Mouse (Mus musculus): ENCODE results near the gene Trim41.
A peak's percentile ranks its signal among the peaks of the same experiment; 100 is the strongest.

Trim41 gene

GRCm38 (mm10) chr11:48789973-48790823 is 27.0 kb downstream of the Trim41 start:
- peak; percentile 89 for DNase-seq (ENCODE audit: low spot score)

GRCm38 (mm10) chr11:48789215-48789614 is 27.9 kb downstream of the Trim41 start:
- DNase-seq (ENCODE audit: low spot score), result no peak

- peak; percentile 83 for DNase-seq (ENCODE audit: low spot score)
Measured at GRCm38 (mm10) chr11:48788311-48789089, 28.7 kb downstream of the Trim41 start.

GRCm38 (mm10) chr11:48787455-48788211 is 29.5 kb downstream of the Trim41 start:
- no peak for DNase-seq (ENCODE audit: low spot score)

GRCm38 (mm10) chr11:48782243-48782642 is 34.9 kb downstream of the Trim41 start:
- DNase-seq (ENCODE audit: low spot score), result no peak

GRCm38 (mm10) chr11:48779450-48779849 is 37.7 kb downstream of the Trim41 start:
- peak; percentile 31 for DNase-seq (ENCODE audit: low spot score)

GRCm38 (mm10) chr11:48777303-48777702 is 39.9 kb downstream of the Trim41 start:
- DNase-seq (ENCODE audit: low spot score), result no peak

- DNase-seq (ENCODE audit: low spot score), result no peak
Measured at GRCm38 (mm10) chr11:48776664-48777063, 40.5 kb downstream of the Trim41 start.

GRCm38 (mm10) chr11:48775483-48775882 is 41.7 kb downstream of the Trim41 start:
- DNase-seq (ENCODE audit: low spot score), result peak; percentile 40

- DNase-seq (ENCODE audit: low spot score), result peak; percentile 42
Measured at GRCm38 (mm10) chr11:48774443-48775298, 42.5 kb downstream of the Trim41 start.

- DNase-seq (ENCODE audit: low spot score), result no peak
Measured at GRCm38 (mm10) chr11:48771691-48772090, 45.5 kb downstream of the Trim41 start.

GRCm38 (mm10) chr11:48767195-48767876 is 49.8 kb downstream of the Trim41 start:
- DNase-seq (ENCODE audit: low spot score), result no peak

- no peak for DNase-seq (ENCODE audit: low spot score)
Measured at GRCm38 (mm10) chr11:48764119-48764518, 53.0 kb downstream of the Trim41 start.

GRCm38 (mm10) chr11:48759021-48759420 is 58.1 kb downstream of the Trim41 start:
- no peak for DNase-seq (ENCODE audit: low spot score)

Measured in urinary bladder, postnatal 14 days (tissue).